Mouse (Mus musculus): ENCODE measurements around the gene Myt1. TPM values are rescaled to one million over a fixed set of nuclear protein-coding genes. Genes with fewer than 3 reads are reported as not detected.

Gene Myt1
- total RNA-seq, 2 experiments from 2014 or later = not detected

Other genes with a start within 250 kb of the Myt1 start
- gene Dnajc5, start 242.8 kb upstream of the Myt1 start, total RNA-seq (2015; ENCODE audit: low replicate concordance) = 8.2 and 17.1 TPM in 2 replicates
- 12.7 and 14.8 TPM in 2 replicates for gene Dnajc5, start 242.8 kb upstream of the Myt1 start, total RNA-seq (2017; ENCODE audit: low replicate concordance)
- gene Uckl1, start 178.4 kb upstream of the Myt1 start, total RNA-seq (2015; ENCODE audit: low replicate concordance) = 18.8 and 40.8 TPM in 2 replicates
- gene Uckl1, start 178.4 kb upstream of the Myt1 start, total RNA-seq (2017; ENCODE audit: low replicate concordance) = 11.6 and 16.0 TPM in 2 replicates
- 9.2 and 16.9 TPM in 2 replicates for gene Prpf6, start 171.5 kb upstream of the Myt1 start, total RNA-seq (2015; ENCODE audit: low replicate concordance)
- gene Prpf6, start 171.5 kb upstream of the Myt1 start, total RNA-seq (2017; ENCODE audit: low replicate concordance) = 21.0 and 30.1 TPM in 2 replicates
- 2.1 and 6.3 TPM in 2 replicates for gene Zfp512b, start 170.5 kb upstream of the Myt1 start, total RNA-seq (2015; ENCODE audit: low replicate concordance)
- 1.5 and 5.1 TPM in 2 replicates for gene Zfp512b, start 170.5 kb upstream of the Myt1 start, total RNA-seq (2017; ENCODE audit: low replicate concordance)
- gene Samd10, start 164.1 kb upstream of the Myt1 start, total RNA-seq (2015; ENCODE audit: low replicate concordance) = 0.63 and 4.0 TPM in 2 replicates
- 0.56 and 1.9 TPM in 2 replicates for gene Samd10, start 164.1 kb upstream of the Myt1 start, total RNA-seq (2017; ENCODE audit: low replicate concordance)
- not detected in 2 replicates for gene Gm29797, start 106.3 kb upstream of the Myt1 start, total RNA-seq (2015; ENCODE audit: low replicate concordance)
- not detected in 2 replicates for gene Gm29797, start 106.3 kb upstream of the Myt1 start, total RNA-seq (2017; ENCODE audit: low replicate concordance)
- gene Sox18, start 91.7 kb upstream of the Myt1 start, total RNA-seq (2015; ENCODE audit: low replicate concordance) = not detected in 2 replicates
- not detected in 2 replicates for gene Sox18, start 91.7 kb upstream of the Myt1 start, total RNA-seq (2017; ENCODE audit: low replicate concordance)
- not detected in 2 replicates for gene Tcea2, start 83.0 kb upstream of the Myt1 start, total RNA-seq (2015; ENCODE audit: low replicate concordance)
- gene Tcea2, start 83.0 kb upstream of the Myt1 start, total RNA-seq (2017; ENCODE audit: low replicate concordance) = not detected in 2 replicates
- gene Rgs19, start 69.4 kb upstream of the Myt1 start, total RNA-seq (2015; ENCODE audit: low replicate concordance) = 127 and 130 TPM in 2 replicates
- gene Rgs19, start 69.4 kb upstream of the Myt1 start, total RNA-seq (2017; ENCODE audit: low replicate concordance) = 29.4 and 41.5 TPM in 2 replicates
- not detected in 2 replicates for gene Lkaaear1, start 64.9 kb upstream of the Myt1 start, total RNA-seq (2015; ENCODE audit: low replicate concordance)
- gene Lkaaear1, start 64.9 kb upstream of the Myt1 start, total RNA-seq (2017; ENCODE audit: low replicate concordance) = not detected in 2 replicates
- not detected in 2 replicates for gene Oprl1, start 48.3 kb upstream of the Myt1 start, total RNA-seq (2015; ENCODE audit: low replicate concordance)
- gene Oprl1, start 48.3 kb upstream of the Myt1 start, total RNA-seq (2017; ENCODE audit: low replicate concordance) = 1.3 TPM in 1 of 2 replicates, not detected in the other
- 120 and 125 TPM in 2 replicates for gene Pcmtd2, start 74.5 kb downstream of the Myt1 start, total RNA-seq (2015; ENCODE audit: low replicate concordance)
- gene Pcmtd2, start 74.5 kb downstream of the Myt1 start, total RNA-seq (2017; ENCODE audit: low replicate concordance) = 171 and 192 TPM in 2 replicates
- gene Polr3k, start 101.0 kb downstream of the Myt1 start, total RNA-seq (2015; ENCODE audit: low replicate concordance) = 2.5 and 7.3 TPM in 2 replicates
- 7.7 and 11.7 TPM in 2 replicates for gene Polr3k, start 101.0 kb downstream of the Myt1 start, total RNA-seq (2017; ENCODE audit: low replicate concordance)
- gene Gm14496, start 227.8 kb downstream of the Myt1 start, total RNA-seq (2015; ENCODE audit: low replicate concordance) = 0.21 TPM in 1 of 2 replicates, not detected in the other
- gene Gm14496, start 227.8 kb downstream of the Myt1 start, total RNA-seq (2017; ENCODE audit: low replicate concordance) = 0.68 TPM in 1 of 2 replicates, not detected in the other